Mouse (Mus musculus): ENCODE measurements around the gene Tada2b.

Tada2b gene

DNA sequence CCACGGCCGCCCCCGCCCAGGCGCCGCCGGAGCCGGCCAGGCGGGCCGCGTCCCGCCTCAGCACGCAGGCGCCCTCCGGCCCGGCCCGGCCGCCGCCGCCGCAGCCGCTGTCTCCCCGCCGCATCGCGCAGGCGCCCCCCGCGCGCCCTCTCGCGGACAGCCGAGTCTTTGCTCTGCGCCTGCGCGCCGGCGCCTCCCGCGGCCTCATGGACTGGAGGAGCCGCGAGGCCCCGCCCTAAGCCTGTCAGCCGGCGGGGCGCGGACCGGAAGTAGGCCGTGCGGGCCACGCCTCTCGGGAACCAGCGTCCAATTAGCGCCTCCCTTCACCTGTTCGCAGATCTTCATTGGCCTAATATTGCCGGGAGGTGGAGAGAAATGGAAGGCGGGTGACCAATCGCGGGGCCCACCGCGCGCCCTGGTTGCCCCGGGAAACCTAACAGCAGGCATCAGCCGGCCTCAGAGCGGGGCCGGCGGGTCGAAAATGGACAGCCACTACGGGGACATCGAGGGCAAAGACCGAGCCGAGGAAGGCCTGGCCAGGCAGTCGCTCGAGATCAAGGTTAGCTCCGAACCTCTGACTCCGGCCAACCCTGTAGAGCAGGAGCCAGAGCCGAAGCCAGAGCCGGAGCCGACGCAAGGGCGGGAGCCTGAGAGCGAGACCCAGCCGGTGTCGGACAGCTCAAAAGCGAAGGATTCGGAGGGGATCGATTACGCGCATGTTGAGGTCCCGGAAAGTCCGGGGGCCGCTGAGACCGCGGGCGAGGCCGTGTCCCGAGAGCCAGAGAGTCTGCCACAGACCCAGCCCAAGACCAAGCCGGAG, at the start of gene Tada2b, which contains the start of gene Ccdc96:
Gene Tada2b (minus strand): TSS at position 115 of the 820 bp plus-strand sequence.
Gene Ccdc96 (plus strand): TSS at position 418 of the 820 bp plus-strand sequence.
- DNase-seq: peak; percentile 99

DNA sequence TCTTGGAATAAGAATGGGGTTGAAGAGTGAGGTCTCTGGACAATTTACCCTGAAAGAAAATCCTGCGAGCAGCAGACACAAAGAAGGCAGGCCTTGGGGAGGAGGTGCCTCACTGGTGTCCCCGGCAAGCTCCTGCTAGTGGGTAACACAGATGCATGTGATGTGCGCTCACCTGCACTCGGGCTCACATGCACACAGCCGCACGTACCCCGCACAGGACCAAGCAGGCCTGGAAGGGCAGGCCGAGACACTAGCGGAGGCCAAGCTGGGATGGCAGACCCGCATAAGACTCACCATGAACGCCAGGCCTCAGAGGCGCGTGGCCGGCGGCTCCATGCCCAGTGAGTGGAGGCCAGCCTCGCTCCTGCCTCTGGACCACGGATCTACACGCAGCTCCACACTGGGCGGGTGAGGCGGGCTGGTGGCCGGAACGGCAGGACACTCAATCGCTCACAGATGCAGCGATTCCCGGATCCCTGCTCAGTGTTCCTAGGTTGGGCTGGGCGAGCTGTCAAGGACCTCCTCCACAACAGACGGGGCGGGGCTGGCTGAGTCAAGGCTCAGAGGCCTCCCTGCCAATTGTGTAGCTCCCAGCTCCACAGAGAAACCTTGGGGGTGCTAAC, 46.2 kb upstream of the Tada2b start:
- DNase-seq: peak; percentile 88

DNA sequence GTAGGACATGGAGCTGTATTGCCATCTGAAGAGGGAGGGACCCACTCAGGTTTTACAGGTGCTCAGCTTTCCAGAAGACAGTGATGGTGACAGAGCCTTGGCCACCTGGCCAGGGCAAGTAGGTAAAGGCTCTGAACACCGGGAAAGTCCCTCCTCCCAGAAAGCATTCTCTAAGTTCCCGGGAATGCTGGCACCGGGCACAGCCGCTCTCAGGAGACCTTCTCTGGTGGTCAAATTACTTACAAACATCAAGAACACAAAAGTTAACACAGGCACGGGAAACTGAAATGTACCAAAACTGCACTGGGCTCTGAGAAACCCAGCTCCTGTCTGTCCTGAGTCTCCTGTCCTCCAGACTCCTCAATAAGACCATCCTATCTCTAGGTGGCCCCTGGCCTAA, 45.6 kb upstream of the Tada2b start:
- no peak for DNase-seq

DNA sequence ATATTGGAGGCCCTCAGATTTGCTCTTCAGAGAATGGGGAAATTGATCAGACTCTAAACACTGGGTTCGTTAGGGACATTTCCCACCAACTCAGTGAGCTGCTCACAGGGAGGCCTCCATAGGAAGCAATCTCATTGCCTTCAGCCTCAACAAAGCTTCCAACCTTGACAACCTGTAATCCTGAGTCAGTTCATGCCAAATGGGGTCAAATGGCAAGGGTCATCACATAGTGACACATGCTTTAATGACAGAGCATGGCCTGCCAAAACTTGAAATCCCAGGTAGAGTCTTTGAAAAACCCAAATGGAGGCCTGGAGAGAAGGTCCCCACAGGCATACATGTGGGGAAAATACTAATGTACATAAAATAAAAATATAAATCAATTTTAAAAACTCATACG, 42.8 kb upstream of the Tada2b start:
- no peak for DNase-seq

DNA sequence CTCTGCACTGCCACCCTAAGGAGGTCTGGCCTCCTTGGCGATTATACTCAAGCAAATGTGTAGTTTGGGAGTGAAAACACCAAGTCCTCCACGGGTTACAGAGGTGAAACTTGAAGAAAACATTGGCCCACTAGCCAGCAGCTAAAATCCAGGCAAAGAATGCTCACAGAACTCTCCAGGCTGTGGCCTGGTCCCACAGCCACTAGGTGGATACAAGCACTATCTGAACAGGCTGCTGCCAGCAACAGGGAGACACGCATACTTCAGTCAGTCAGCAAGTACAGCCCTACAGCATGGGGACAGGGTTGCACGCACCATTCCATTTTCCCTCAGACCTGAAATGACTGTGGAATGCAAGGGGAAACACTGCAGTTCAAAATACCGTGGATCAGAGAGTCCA, 42.2 kb upstream of the Tada2b start:
- no peak for DNase-seq

DNA sequence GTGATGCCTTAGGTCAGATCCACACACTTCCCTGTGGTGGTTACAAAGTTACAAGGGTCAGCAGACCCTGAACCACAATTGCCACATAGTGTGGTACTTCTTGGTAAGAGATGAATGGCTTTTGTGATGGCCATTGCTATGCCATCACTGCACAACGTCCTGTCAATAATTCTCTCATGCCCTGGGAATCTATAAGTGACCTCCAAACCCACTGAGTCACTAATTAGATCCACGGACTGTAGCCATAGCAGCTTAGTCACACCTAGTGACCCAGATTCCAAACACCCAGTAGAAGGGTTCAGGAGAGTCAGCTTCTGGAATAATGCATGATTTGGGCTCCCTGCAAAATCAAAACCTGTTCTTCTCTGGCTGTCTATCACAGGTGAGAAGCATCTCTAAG, 41.1 kb upstream of the Tada2b start:
- no peak for DNase-seq

DNA sequence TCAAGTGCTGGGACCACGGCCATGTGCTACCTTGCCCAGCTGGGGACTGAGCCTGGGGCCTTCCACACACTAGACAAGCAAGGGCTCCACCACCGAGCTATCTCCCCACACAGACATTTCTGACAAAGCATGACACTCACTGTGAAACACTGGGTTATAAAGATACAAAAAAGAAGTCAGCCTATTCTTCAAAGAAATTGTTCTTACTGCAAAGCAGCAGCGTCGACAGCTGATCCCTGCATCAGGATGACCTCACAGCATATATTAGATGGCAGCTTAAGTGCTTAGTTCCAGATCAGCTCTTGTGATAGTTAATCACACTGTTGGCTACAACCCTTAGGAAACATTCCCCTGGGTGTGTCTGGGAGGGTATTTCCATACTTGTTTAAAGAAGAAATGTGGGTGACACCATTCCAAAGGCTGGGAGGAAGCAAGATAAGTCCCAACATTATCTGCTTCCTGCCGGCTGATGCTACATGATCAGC, 39.2 kb upstream of the Tada2b start:
- no peak for DNase-seq

DNA sequence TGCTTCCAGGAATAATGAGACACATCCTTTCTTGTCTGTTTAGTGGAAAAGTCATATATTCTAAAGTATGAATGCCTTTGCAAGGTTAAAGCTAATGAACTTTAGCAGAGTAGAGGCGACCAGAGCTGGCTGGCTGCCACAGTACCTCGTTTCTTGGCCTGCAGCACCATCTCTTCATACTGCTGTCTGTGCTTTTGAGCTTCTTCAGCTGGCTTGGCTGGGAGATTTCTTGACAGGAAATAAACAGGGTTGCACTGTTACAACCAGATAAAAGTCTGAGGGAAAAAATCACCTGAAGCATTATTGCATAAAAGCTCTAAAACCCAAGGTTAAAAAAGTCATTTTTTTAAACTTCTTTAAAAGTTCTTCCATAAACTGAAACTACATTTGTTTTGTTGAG, 38.7 kb upstream of the Tada2b start:
- DNase-seq: no peak

DNA sequence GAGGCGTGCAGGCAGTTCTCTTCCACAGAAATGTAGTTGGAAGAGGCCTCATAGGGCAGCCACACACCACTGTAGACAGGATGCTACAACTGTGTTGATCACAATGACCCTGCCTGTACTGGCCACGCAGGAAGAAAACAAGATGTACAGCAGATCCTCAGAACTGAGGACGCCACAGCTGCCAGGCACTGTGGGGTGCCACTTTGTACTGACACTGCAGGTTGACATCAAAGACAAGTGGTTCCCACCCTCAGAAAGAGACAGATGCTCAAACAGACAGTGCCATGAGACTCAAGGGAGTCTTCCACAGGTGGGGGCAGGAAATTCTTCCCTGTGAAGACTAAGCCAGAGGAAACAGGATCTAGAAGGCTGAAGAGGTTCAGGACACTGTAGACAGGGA, 35.7 kb upstream of the Tada2b start:
- DNase-seq: no peak

DNA sequence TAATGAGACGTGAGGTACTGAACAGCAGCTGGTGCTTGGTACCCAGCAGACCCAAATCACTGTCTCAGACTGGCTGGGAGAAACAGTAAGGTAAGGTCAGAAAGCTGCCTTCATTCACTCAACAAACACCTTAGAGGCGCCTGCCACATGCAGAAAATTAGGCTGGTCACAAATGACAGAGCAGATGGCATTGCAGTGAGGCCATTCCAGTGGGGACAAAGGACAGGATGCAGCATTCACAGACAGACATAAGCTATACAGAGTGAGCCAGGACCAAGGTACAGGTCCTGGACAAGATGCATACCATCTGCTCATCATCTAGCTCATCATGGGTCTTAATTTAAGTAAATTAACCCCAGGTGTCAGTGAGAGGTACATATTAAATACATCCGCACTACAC, 33.5 kb upstream of the Tada2b start:
- peak; percentile 24 for DNase-seq

DNA sequence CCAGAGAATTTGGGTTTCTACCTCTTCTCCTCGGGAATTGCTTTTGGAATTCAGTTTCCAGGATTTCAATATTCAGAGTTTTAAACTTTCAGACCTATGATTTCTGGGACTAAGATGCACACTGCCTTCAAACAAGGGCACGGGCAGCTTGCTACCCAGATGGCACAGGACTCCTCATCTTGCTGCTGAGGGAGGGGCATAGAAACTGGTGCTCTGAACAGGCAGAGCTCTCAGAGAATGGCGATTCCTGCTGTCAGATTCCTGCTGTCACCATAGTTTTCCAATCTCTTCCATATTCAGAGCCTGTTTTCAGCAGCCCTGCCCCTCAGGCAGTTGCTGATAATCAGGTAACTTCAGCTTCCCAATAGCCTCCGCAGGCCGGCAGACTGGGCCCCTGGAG, 31.5 kb upstream of the Tada2b start:
- no peak for DNase-seq

DNA sequence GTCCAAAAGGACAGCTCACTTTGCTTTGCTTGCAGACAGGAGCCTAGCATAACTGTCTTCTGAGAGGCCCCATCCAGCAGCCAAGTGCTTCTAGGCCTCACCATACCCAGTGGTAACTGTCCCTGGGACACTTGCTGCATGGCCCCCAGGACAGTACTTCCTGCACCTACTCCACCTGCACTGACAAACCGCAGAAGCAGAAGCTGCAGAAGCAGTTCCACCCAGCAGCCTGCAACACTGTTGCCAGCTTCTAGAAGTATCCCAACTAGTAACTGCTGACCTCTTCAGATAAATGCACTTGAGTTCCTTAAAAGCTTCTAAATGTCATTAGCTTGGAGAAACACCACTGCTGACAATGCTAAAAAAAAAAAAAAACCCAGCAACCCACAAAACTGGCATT, 31.0 kb upstream of the Tada2b start:
- no peak for DNase-seq

DNA sequence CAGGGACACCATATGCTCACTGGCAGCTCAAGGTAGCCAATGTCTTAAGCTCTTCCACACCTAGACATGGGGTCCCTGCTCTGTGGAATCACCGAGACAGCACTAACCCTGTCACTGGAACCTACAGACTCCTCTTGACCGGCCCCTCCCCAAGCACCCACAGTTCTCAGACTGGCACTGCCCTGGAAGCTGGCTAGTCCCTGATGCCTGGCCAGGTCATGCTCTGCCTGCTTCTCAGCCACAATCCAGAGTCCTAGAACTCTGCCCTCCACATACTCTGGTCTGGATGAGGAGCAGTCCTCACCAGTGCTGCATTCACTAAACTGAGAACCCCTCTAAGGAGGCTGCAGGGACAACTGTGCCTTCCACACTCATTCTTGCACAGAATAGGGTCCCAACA, 26.9 kb upstream of the Tada2b start:
- DNase-seq: no peak

DNA sequence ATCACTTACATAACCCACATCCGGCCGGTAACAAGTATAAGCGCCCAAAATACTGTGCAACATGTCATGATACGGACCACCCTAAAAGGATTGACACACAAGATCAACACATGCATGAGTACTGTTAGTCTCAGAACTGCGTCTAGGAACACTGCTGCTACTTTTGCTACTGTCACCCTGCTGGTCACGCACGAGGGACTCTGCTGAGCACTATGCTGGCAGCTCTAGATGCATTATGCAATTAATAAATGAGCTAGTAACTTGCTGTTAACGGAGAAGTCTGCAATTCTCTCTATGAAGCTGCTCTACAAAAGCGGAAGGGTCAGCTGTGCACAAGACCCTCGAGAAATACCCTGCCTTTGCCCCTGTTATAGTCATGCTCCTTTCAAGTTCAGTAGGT, 24.3 kb upstream of the Tada2b start:
- no peak for DNase-seq

DNA sequence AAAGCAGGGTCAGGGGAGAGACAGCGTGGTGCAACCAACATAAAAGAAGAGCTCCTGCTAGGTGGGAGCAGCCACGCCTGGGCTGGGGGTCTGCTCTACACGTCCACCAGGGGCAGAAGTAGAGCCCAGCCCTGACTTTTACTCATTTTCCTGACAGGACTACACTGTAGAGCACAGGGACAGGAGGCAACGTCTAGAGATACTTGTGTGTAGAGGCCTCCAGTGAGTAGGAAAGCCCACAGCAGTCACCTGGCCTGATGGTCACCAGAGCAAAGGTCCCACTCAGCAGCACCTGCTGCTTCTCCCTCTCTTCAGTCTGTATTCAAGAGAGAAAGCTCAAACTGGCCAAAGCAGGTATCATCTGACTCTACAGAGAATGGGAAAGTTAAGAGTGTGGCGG, 21.6 kb upstream of the Tada2b start:
- DNase-seq: no peak

DNA sequence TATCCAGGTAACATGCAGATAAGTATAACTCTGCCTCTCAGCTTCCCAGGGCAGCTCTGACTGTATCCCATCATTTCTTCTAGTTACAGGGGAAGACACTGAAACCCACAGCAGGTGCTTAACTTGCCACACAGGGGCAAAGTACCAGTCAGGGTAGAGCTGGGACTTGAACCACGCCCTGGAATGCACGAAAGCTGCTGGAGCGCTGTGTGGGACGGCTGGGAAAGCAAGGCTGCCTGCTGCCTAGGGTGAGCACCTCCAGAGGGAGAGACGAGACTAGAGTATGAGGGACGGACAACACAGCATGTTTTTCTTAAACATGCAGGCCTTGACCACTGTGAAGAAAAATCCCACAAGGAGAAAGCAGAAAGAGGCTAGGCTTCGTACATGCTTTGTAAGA, 21.1 kb upstream of the Tada2b start:
- DNase-seq: no peak

DNA sequence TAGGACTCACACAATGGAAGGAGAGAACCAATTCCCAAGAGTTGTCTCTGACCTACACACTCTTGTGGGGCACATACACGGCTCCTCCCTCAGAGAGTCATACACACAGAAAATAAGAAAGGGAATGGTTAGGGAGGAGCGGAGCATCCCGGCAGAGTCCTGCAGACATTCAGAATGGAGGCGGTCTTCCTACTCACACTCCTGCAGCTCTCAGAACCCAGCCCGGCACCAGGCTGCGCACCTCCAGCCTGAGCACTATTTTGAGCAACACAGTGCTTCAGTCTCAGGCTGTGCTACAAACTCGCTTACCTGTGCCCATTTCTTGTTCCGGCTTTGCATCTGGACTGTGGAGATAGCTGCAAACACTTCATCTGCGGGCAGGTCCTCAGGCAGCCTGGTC, 10.6 kb upstream of the Tada2b start:
- DNase-seq: no peak

DNA sequence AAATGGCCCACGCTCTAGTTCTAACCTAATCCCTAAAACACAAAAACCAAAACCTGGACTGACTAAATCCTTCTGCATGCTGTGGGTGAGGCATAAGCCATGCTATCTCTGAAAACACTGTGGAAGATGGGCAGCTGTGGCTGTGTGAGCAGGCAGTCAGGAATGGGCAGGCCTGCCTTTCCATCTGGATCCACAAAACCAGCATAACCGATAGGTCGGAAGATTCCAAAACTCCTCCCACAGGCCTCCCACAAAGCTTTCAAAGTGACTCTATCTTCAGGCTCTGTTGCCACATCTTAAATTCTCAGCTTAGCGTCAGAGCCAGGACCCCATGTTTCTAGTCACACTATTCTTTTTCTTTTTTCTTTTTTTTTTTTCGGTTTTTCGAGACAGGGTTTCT, 9.8 kb upstream of the Tada2b start:
- no peak for DNase-seq

DNA sequence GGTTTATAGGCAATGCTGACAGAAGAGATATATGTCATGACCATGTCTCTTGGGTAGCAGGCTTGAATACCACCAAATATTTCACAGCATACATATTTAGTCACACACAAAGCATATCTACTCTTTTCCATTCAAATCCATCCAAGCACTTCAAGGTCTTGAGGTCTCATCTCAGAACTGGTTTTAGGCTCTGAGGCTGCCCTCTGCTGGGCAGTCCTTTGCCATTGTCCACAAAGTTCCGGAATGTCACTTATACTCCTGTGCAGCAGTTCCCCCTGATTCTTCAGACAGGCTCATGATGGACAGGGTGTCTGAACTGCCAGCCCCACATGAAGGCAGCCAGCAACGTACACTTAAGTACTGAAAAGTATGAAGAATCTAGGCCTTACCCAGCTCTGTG, 5.1 kb upstream of the Tada2b start:
- no peak for DNase-seq

DNA sequence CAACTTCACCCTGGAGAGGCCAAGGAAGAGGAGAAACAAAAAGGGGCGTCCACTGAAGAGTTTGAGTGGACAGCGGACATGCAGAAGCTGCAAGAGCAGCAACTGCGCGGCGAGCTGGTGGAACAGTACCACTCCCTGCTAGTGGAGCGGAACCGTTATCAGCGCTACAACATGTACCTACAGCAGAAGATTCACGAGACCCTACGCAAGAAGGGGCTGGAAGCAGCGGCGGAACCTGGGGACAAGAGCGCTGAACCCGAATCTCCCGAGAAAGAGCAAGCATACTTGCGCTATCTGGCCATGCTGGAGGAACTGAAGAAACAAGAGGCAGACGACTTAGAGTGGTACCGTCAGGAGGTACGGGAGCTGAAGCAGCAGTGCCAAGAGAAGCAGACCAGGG, 1.2 kb upstream of the Tada2b start:
- DNase-seq: no peak

DNA sequence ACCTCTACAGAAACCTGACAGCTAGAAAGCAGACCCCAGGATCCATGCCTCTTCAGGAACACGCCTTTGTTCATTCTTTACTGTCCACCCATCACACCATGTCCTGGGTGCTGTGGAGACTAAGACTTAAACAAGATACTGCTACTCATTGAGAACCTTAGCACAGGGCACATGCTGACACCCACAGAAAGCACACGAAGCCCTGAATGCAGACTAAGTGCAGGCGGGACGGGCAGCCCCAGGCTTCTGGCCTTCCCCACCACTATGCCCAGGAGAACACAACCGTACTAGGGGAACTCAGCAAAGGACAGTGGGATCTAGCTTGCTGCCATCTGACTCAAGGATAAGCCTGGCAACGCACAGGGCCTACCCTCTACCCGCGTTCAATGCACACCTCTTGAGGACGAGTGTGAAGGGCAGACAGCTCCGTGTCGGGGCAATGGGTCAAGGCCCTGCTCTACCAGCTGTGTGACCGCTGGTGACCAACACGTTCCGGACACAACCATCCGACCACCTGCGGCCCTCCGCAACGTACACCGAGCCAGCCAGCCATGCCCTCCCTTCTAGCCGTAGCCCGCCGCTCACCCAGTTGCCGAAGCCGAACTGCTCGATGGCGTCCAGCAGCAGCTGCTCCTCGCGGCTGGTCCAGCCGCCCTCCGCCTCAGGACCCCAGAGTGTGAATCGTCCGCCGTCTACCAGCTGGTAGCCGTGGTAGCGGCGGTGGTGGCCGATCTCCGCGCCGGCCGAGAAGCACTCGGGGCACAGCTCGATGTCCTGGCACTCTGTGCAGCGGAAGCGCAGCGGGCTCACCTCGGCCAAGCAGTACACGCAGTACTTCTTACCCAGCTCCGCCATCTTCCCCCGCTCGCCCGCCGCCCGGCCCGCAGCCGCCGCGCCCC, 633 bp downstream of the Tada2b start:
- DNase-seq: peak; percentile 52

DNA sequence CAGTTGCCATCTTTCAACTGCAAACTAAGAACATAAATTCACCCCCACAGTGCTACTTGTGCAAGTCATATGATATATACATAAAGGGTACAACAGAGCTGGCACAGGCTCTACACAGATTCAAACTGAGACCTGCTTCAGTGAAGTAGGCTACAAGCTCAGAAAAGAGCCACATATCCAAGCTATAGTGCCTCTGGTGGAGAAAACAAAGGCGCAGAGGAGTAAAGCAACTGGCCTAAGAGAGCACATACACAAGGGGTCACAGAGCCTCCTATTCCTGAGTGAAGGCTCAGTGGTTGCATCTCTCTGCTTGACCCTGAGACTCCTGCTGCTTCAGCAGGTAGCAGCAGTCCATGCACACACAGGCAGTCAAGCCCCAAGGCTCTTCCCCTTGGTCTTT, 3.0 kb downstream of the Tada2b start:
- no peak for DNase-seq

DNA sequence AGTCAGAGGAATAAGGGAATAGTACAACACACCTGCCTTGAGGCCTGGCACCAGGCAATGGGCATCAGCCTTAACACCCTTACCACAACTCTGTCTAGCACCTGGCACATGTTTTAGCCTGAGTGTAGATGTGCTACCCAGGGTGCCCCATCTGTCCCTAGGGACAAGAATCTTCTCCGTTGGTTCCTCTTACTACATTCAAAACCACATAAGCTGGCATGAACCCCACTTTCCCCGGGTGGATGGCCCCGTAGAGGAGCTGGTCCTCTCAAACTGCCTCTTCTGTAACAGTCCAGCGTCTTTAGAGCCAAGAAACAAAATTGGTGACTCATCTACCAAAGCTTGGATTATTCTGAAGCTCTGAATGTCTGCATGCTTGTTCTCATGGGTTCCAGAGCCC, 3.7 kb downstream of the Tada2b start:
- DNase-seq: no peak

DNA sequence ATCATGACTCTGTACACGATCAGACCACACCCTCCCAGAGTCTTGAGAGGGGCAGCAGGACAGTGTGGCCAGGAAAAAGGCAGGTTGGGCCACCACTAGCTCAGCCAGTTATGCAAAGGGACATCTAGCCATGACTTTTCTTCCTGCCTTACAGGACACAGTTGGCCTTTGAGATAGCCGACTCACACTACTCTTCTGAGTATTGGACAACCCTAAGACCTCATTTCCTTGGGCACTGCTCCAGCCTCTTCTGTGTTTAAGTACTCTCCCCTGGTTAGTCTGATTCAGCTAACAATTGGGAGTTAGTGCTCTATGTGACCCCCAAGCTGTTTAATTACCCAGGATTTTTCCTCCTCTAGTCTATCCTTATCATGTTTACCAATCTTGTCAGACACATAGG, 4.3 kb downstream of the Tada2b start:
- DNase-seq: no peak
